Mouse (Mus musculus): Measurements from ENCODE around the gene Etfrf1.

Etfrf1 gene

GRCm38 (mm10) chr6:145224246-145224645, 13.3 kb downstream of the Etfrf1 start:
- no peak for DNase-seq (ENCODE audit: low spot score in 2 of 2)

GRCm38 (mm10) chr6:145226296-145226695, 15.4 kb downstream of the Etfrf1 start:
- DNase-seq (ENCODE audit: low spot score in 2 of 2), result no peak

GRCm38 (mm10) chr6:145234391-145234790, 23.5 kb downstream of the Etfrf1 start:
- DNase-seq (ENCODE audit: low spot score in 2 of 2), result no peak

- DNase-seq (ENCODE audit: low spot score in 2 of 2), result no peak
These were observed 24.4 kb downstream of the Etfrf1 start for GRCm38 (mm10) chr6:145235367-145235766.

- DNase-seq (ENCODE audit: low spot score in 2 of 2), result no peak
These were observed 26.2 kb downstream of the Etfrf1 start for GRCm38 (mm10) chr6:145237148-145237547.

- DNase-seq (ENCODE audit: low spot score in 2 of 2), result no peak
These were observed 29.4 kb downstream of the Etfrf1 start for GRCm38 (mm10) chr6:145240285-145240684.

GRCm38 (mm10) chr6:145242521-145242920, 31.6 kb downstream of the Etfrf1 start:
- DNase-seq (ENCODE audit: low spot score in 2 of 2), result no peak

GRCm38 (mm10) chr6:145246841-145247240, 35.9 kb downstream of the Etfrf1 start:
- DNase-seq (ENCODE audit: low spot score in 2 of 2), result no peak

- no peak for DNase-seq (ENCODE audit: low spot score in 2 of 2)
These were observed 37.0 kb downstream of the Etfrf1 start for GRCm38 (mm10) chr6:145247886-145248285.

- DNase-seq (ENCODE audit: low spot score in 2 of 2), result peak; percentile 39 to 67
These were observed 38.6 kb downstream of the Etfrf1 start for GRCm38 (mm10) chr6:145249291-145250184.

GRCm38 (mm10) chr6:145250185-145250791, 39.4 kb downstream of the Etfrf1 start, which contains the start of gene Kras:
Gene Kras, minus strand, starts transcription at chr6:145250239.
- DNase-seq (ENCODE audit: low spot score in 2 of 2), result peak; percentile 91 to 93

GRCm38 (mm10) chr6:145250820-145251219, 39.9 kb downstream of the Etfrf1 start:
- no peak for DNase-seq (ENCODE audit: low spot score in 2 of 2)

GRCm38 (mm10) chr6:145255952-145256700, 45.2 kb downstream of the Etfrf1 start:
- DNase-seq (ENCODE audit: low spot score in 2 of 2), result no peak

- DNase-seq (ENCODE audit: low spot score in 2 of 2), result no peak
These were observed 45.8 kb downstream of the Etfrf1 start for GRCm38 (mm10) chr6:145256701-145257073.

GRCm38 (mm10) chr6:145262314-145262713, 51.4 kb downstream of the Etfrf1 start:
- no peak for DNase-seq (ENCODE audit: low spot score in 2 of 2)

All from urinary bladder, postnatal 4 days (tissue).